9 mouse cellular contexts compared by ENCODE assay signal in genomic region chr13:51191416-51192140, GRCm38 (mm10). TPM values are rescaled to one million over a fixed set of nuclear protein-coding genes. Genes with fewer than 3 reads are reported as not detected.
DNase-seq lines count a peak whose midpoint lies in the region; ATAC-seq lines count a peak whose summit lies in the region.
"Had no signal": no experiment of that assay in that cellular context is flagged by ENCODE, and none has a peak within 500 bp of the region (broad histone marks: within the 10 kb centered on the region; RNA-seq: fewer than 3 reads in every experiment).

No protein-coding gene starts in this region.

- WGBS in midbrain, embryonic 14.5 days = 94% methylated on average over 6 of the region's 6 CpGs
- 89% methylated on average over 6 of the region's 6 CpGs for WGBS in midbrain, embryonic 16.5 days
- 86% methylated on average over 6 of the region's 6 CpGs for WGBS in forebrain, embryonic 12.5 days

- DNase-seq in heart, adult 18-20 months = peak; percentile 34 to 66
- no peak for DNase-seq in heart, postnatal 25 days (ENCODE audit: low spot score)
- DNase-seq in midbrain, embryonic 14.5 days = peak; percentile 29
- DNase-seq in adrenal gland, postnatal 36 days = peak; percentile 27 to 72
- peak; percentile 73 for DNase-seq in lung, postnatal 10 days
- no peak for DNase-seq in cerebellum, adult 9-11 months

- no peaks in the 10 kb centered on the region for H3K4me1 ChIP-seq in midbrain, embryonic 14.5 days (ENCODE audit: control insufficient read depth, insufficient read depth, low read length)
- H3K4me1 ChIP-seq in midbrain, embryonic 16.5 days (ENCODE audit: control insufficient read depth, insufficient read depth, low read length) = no peaks in the 10 kb centered on the region
- no peaks in the 10 kb centered on the region for H3K4me1 ChIP-seq in forebrain, embryonic 12.5 days
- H3K4me1 ChIP-seq: lung, embryonic 15.5 days had no signal

- no peaks in the 10 kb centered on the region for H3K27me3 ChIP-seq in midbrain, embryonic 14.5 days (ENCODE audit: control insufficient read depth, insufficient read depth, low read length)
- H3K27me3 ChIP-seq in midbrain, embryonic 16.5 days (ENCODE audit: control insufficient read depth, insufficient read depth, low read depth, low read length) = no peaks in the 10 kb centered on the region
- no peaks in the 10 kb centered on the region for H3K27me3 ChIP-seq in forebrain, embryonic 12.5 days
- H3K27me3 ChIP-seq: lung, embryonic 15.5 days had no signal

- no peak overlapping the region for H3K4me3 ChIP-seq in midbrain, embryonic 14.5 days (replicated peaks; ENCODE audit: low read depth, low read length)
- H3K4me3 ChIP-seq in midbrain, embryonic 16.5 days (ENCODE audit: low read depth, low read length) = no peak overlapping the region
- no peak overlapping the region for H3K4me3 ChIP-seq in forebrain, embryonic 12.5 days (replicated peaks)
- H3K4me3 ChIP-seq: lung, embryonic 15.5 days had no signal

- no peak overlapping the region for H3K4me2 ChIP-seq in midbrain, embryonic 14.5 days (ENCODE audit: low read length)
- H3K4me2 ChIP-seq in midbrain, embryonic 16.5 days (ENCODE audit: low read length) = no peak overlapping the region
- no peak overlapping the region for H3K4me2 ChIP-seq in forebrain, embryonic 12.5 days
- H3K4me2 ChIP-seq: lung, embryonic 15.5 days had no signal

- H3K9ac ChIP-seq in midbrain, embryonic 14.5 days (replicated peaks; ENCODE audit: low read length) = no peak overlapping the region
- H3K9ac ChIP-seq in midbrain, embryonic 16.5 days (ENCODE audit: low read depth, low read length) = no peak overlapping the region
- no peak overlapping the region for H3K9ac ChIP-seq in forebrain, embryonic 12.5 days
- H3K9ac ChIP-seq: lung, embryonic 15.5 days had no signal

- no peak overlapping the region for H3K27ac ChIP-seq in midbrain, embryonic 14.5 days (replicated peaks; ENCODE audit: low read depth, low read length)
- no peak overlapping the region for H3K27ac ChIP-seq in midbrain, embryonic 16.5 days (ENCODE audit: low read length)
- no peak overlapping the region for H3K27ac ChIP-seq in forebrain, embryonic 12.5 days
- H3K27ac ChIP-seq: lung, embryonic 15.5 days had no signal

- no peaks in the 10 kb centered on the region for H3K36me3 ChIP-seq in midbrain, embryonic 14.5 days (ENCODE audit: control insufficient read depth, insufficient read depth, low read length)
- no peaks in the 10 kb centered on the region for H3K36me3 ChIP-seq in midbrain, embryonic 16.5 days (ENCODE audit: control insufficient read depth, insufficient read depth, low read length)
- H3K36me3 ChIP-seq in forebrain, embryonic 12.5 days (replicated peaks) = no peaks in the 10 kb centered on the region
- H3K36me3 ChIP-seq: lung, embryonic 15.5 days had no signal

- intact Hi-C loops in heart, postnatal 25 days (cut with DNase I) = loop anchor here (2.0 to 5.0 kb wide), 2 partner anchors 227 to 426 kb away; no protein-coding TSS in a partner anchor

- no peak for ATAC-seq in midbrain, embryonic 14.5 days (ENCODE audit: low FRiP score, low TSS enrichment)
- ATAC-seq in midbrain, embryonic 16.5 days = no peak
- ATAC-seq in forebrain, embryonic 12.5 days (ENCODE audit: low FRiP score) = no peak

- no peaks in the 10 kb centered on the region for H3K9me3 ChIP-seq in midbrain, embryonic 14.5 days (ENCODE audit: control insufficient read depth, low read length)
- no peaks in the 10 kb centered on the region for H3K9me3 ChIP-seq in midbrain, embryonic 16.5 days (replicated peaks; ENCODE audit: control insufficient read depth, low read length, poor library complexity, severe bottlenecking)
- H3K9me3 ChIP-seq in forebrain, embryonic 12.5 days = no peaks in the 10 kb centered on the region
- H3K9me3 ChIP-seq: lung, embryonic 15.5 days had no signal

RNA-seq across cellular contexts. Expression of gene Nxnl2, which starts 20.8 kb away (rescaled TPM):
- 1 to 10 TPM in 1 of 2 experiments, under 1 TPM in 1; 0.62 to 1.3 TPM for total RNA-seq in heart, adult 18-20 months (2021)
- 1 to 10 TPM in 1 of 2 experiments, under 1 TPM in 1; 0.62 to 1.1 TPM for total RNA-seq in heart, postnatal 25 days (2021)
- 1.3 TPM in 2 replicates for polyA plus RNA-seq in midbrain, embryonic 14.5 days (2014; fragmentation: Nextera tagmentation; extraction: Ambion mirVana)
- 3.2 and 3.9 TPM in 2 replicates for polyA plus RNA-seq in midbrain, embryonic 16.5 days (2015; fragmentation: Nextera tagmentation; extraction: Ambion mirVana)
- under 1 TPM in 1 of 2 experiments, not detected in 1; 0.30 TPM for total RNA-seq in adrenal gland, postnatal 36 days (2021)
- polyA plus RNA-seq in forebrain, embryonic 12.5 days (2016; fragmentation: Nextera tagmentation; extraction: Ambion mirVana) = 0.52 and 0.76 TPM in 2 replicates

Comparison
In these comparisons a context has a peak if more than half of its experiments do, and no peak if none do; other contexts are left out.
1. DNase-seq: peak in heart, adult 18-20 months (2 of 2), midbrain, embryonic 14.5 days (single experiment), adrenal gland, postnatal 36 days (2 of 2) and lung, postnatal 10 days (single experiment); none in heart, postnatal 25 days (single experiment) and cerebellum, adult 9-11 months (single experiment).